Mouse (Mus musculus) hindbrain, postnatal 0 days (tissue): ENCODE measurements around the gene Trim17. TPM values are rescaled to one million over a fixed set of nuclear protein-coding genes. Genes with fewer than 3 reads are reported as not detected.
A peak's percentile ranks its signal among the peaks of the same experiment; 100 is the strongest.

Experiments used
- ATAC-seq: fragments of 200-750 bp; cut with Nextera tagmentation; 2 replicates; pipeline ENCODE4 v1.8.0; 2017; ENCODE audit warnings: mild to moderate bottlenecking, moderate TSS enrichment, moderate library complexity
- DNase-seq: peaks from one replicate; pipeline ENCODE4 v3.0.0-alpha.2; 2015; ENCODE audit warnings: low spot score
- H3K27ac ChIP-seq: fragments of 300-500 bp; sonication (generic); 2 replicates; pipeline ENCODE4 v1.5.1; 2014; ENCODE audit warnings: mild to moderate bottlenecking
- H3K27me3 ChIP-seq: fragments of 300-500 bp; sonication (generic); 2 replicates; pipeline ENCODE4 v1.6.1; 2014; ENCODE audit warnings: low read length, mixed read lengths; ENCODE audit not compliant: insufficient read depth
- H3K36me3 ChIP-seq: fragments of 300-500 bp; sonication (generic); 2 replicates; pipeline ENCODE4 v1.6.1; 2014; ENCODE audit warnings: low read length, mixed read lengths; ENCODE audit not compliant: insufficient read depth
- H3K4me1 ChIP-seq: fragments of 300-500 bp; sonication (generic); 2 replicates; pipeline ENCODE4 v1.6.1; 2014; ENCODE audit warnings: antibody characterized with exemption, low read length, mixed read lengths; ENCODE audit not compliant: insufficient read depth
- H3K4me2 ChIP-seq: fragments of 300-500 bp; sonication (generic); 2 replicates; pipeline ENCODE4 v1.6.1; 2014; ENCODE audit warnings: low read depth, mild to moderate bottlenecking, low read length, moderate library complexity, mixed read lengths
- H3K4me3 ChIP-seq: fragments of 300-500 bp; sonication (generic); 2 replicates; pipeline ENCODE4 v1.5.1; 2014; ENCODE audit warnings: low read length
- H3K9ac ChIP-seq: fragments of 300-500 bp; sonication (generic); replicated peaks from 2 replicates; pipeline ENCODE4 v1.6.1; 2014; ENCODE audit warnings: mild to moderate bottlenecking, low read length, moderate library complexity, mixed read lengths
- H3K9me3 ChIP-seq: fragments of 300-500 bp; sonication (generic); 2 replicates; pipeline ENCODE4 v1.6.1; 2016; ENCODE audit warnings: low read length, mixed read lengths
- CTCF ChIP-seq: IDR thresholded peaks from 2 replicates; pipeline ENCODE4 v1.5.1; 2016; ENCODE audit warnings: antibody characterized with exemption, control low read depth, low read depth
- WGBS: fragments of 180-500 bp; shearing (Covaris S2); extraction: QIAGEN DNeasy Blood & Tissue Kit; methylation state at CpG from one replicate; pipeline ENCODE4 v1.1.7; 2014; 5-methylcytosine and 5-hydroxymethylcytosine counted together
- polyA plus RNA-seq: library from polyadenylated mRNA; unstranded; fragments of >200 nt; fragmentation: Nextera tagmentation; extraction: Ambion mirVana; gene quantifications from 2 replicates; pipeline ENCODE4 v1.2.1, GENCODE M21; 2015
- total RNA-seq: library from RNA; depleted of rRNA; stranded (reverse); fragments of >200 nt; gene quantifications from 2 replicates; pipeline ENCODE4 v1.2.3, GENCODE M21; 2014

Gene Trim17
- total and polyA plus RNA-seq, 2 experiments from 2014 or later: 0.55 to 4.3 TPM

- WGBS: 33% methylated on average over 15 of the region's 15 CpGs
- ATAC-seq: no peak
Observed at GRCm38 (mm10) chr11:58959186-58959825, 4.8 kb downstream of the Trim17 start.

DNA sequence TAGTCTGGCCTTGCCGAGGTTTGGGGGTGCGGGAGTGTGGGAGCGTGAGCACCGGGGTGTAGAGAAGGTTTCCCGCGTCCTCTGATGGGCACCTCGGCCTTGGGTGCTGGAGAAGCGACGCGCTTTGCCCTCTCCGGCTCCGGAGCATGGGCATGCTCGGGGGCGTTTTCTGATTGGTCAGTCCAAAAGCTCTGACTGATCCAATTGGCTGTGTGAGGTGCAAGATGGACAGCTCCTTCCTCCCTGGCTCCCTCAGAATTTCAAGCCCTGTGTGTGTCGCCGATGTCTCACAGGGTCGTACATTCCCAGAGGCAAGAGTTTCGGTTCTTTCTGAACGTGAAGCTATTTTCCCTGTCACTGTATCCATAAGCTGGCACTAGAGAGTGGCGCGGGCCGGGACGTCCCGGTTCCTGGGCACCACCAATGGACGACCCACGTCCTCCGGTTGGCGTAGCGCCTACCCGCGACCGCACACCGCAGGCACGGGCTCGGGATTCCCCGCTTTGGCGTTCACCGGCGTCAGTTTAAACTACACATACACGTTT is 5.5 kb downstream of the Trim17 start:
- peak overlapping the region; percentile 48 for H3K4me3 ChIP-seq
- peak overlapping the region; percentile 77 for H3K27ac ChIP-seq
- H3K4me2 ChIP-seq: peak overlapping the region; percentile 78
- peak; percentile 57 for TF ChIP-seq CTCF
- H3K27me3 ChIP-seq: no peaks in the 10 kb centered on the region
- peak overlapping the region; percentile 57 for H3K9ac ChIP-seq
- H3K36me3 ChIP-seq: no peaks in the 10 kb centered on the region
- H3K4me1 ChIP-seq: peaks cover 17% of the 10 kb centered on the region
- no peaks in the 10 kb centered on the region for H3K9me3 ChIP-seq
- DNase-seq: peak; percentile 90
- ATAC-seq: peak; percentile 92
- WGBS: under 1% methylated on average over 40 of the region's 40 CpGs

More at GRCm38 (mm10) chr11:58959186-58959825, 4.8 kb downstream of the Trim17 start:
- DNase-seq: no peak
- no peak for TF ChIP-seq CTCF
- peak overlapping the region; percentile 78 for H3K4me2 ChIP-seq
- no peaks in the 10 kb centered on the region for H3K9me3 ChIP-seq
- peak overlapping the region; percentile 77 for H3K27ac ChIP-seq
- H3K36me3 ChIP-seq: no peaks in the 10 kb centered on the region
- peaks cover 17% of the 10 kb centered on the region for H3K4me1 ChIP-seq
- no peaks in the 10 kb centered on the region for H3K27me3 ChIP-seq
- peak overlapping the region; percentile 48 for H3K4me3 ChIP-seq
- H3K9ac ChIP-seq: peak overlapping the region; percentile 57

DNA sequence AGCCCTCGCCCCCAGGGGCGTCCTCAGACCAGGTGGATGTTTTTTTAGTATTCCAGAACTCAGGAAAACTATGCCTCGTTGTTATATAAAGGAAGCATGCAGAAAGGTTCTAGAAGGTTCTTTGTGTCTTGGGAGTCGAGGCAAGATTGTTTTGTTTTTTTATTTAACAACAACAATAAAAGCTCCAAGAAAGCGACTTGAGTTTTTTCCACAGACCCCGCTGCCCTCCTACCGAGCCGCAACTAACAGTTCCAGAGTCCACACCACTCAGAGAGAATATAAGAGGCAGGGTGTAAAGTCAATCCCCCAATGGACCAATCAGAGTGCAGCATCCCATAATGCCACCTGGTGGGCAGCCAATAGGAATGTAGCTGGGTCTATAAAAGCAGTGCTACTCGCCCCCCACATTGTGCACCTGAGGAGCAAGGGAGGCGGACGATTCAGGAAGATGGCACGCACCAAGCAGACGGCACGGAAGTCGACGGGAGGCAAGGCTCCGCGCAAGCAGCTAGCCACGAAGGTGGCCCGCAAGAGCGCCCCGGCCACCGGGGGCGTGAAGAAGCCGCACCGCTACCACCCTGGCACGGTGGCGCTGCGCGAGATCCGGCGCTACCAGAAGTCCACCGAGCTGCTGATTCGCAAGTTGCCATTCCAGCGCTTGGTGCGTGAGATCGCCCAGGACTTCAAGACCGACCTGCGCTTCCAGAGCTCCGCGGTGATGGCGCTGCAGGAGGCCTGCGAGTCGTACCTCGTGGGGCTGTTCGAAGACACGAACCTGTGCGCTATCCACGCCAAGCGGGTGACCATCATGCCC is 7.1 kb downstream of the Trim17 start:
- Histone ChIP-seq H3K4me1 (peaks cover 15% of the 10 kb centered on the region), H3K9ac (no peak overlapping the region), H3K27ac (no peak overlapping the region), H3K4me3 (no peak overlapping the region), H3K9me3 (no peaks in the 10 kb centered on the region), H3K4me2 (no peak overlapping the region), H3K27me3 (no peaks in the 10 kb centered on the region), H3K36me3 (no peaks in the 10 kb centered on the region)
- no peak for TF ChIP-seq CTCF
- no peak for ATAC-seq
- 68% methylated on average over 48 of the region's 50 CpGs for WGBS
- peak; percentile 47 for DNase-seq

GRCm38 (mm10) chr11:58963543-58963942 is 9.1 kb downstream of the Trim17 start:
- no peak overlapping the region for H3K27ac ChIP-seq
- DNase-seq (no peak), ATAC-seq (no peak)
- no peak for TF ChIP-seq CTCF
- no peaks in the 10 kb centered on the region for H3K9me3 ChIP-seq
- H3K27me3 ChIP-seq: no peaks in the 10 kb centered on the region
- H3K4me1 ChIP-seq: 0 out of 2 replicates have a peak, but pooled peaks cover 3% of the 10 kb centered on the region
- WGBS: 37% methylated on average over 17 of the region's 17 CpGs
- no peak overlapping the region for H3K4me3 ChIP-seq
- no peak overlapping the region; the same call in 1 of the 2 replicates for H3K9ac ChIP-seq
- no peaks in the 10 kb centered on the region for H3K36me3 ChIP-seq
- H3K4me2 ChIP-seq: no peak overlapping the region

- Histone ChIP-seq H3K36me3 (no peaks in the 10 kb centered on the region), H3K4me1 (0 out of 2 replicates have a peak, but pooled peaks cover 3% of the 10 kb centered on the region), H3K9me3 (no peaks in the 10 kb centered on the region), H3K9ac (no peak overlapping the region), H3K27ac (no peak overlapping the region), H3K27me3 (no peaks in the 10 kb centered on the region), H3K4me2 (no peak overlapping the region), H3K4me3 (no peak overlapping the region)
- no peak for TF ChIP-seq CTCF
- DNase-seq (no peak), ATAC-seq (no peak)
- 87% methylated on average over 7 of the region's 7 CpGs for WGBS
Observed at GRCm38 (mm10) chr11:58964216-58964615, 9.7 kb downstream of the Trim17 start.

DNA sequence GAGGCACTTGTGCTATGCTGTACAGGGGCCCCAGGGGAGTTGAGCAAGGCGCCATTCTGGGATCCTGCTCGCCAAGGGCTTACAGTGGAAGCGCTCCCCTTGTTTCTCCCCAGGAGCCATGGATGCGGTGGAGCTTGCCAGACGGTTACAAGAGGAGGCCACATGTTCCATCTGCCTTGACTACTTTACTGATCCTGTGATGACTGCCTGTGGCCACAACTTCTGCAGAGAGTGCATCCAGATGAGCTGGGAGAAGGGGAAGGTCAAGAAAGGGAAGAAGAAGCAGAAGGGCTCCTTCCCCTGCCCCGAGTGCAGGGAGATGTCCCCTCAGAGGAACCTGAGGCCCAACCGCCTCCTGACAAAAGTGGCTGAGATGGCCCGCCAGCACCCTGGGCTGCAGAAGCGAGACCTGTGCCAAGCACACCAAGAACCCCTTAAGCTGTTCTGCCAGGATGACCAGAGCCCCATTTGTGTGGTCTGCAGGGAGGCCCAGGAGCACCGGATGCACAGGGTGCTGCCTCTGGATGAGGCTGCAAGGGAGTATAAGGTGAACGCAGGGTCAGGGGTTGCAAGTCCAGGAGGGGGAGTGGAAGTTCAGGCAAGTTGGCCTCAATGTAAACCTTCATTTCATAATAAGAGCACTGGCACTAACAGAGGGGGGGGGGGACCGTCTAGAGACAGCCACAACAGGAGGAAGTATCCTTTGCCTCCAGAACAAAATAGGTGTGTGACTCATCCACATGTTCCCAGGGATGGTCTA is 10.7 kb downstream of the Trim17 start:
- WGBS: 45% methylated on average over 12 of the region's 12 CpGs
- Histone ChIP-seq H3K9me3 (no peaks in the 10 kb centered on the region), H3K4me2 (no peak overlapping the region), H3K4me1 (no peaks in the 10 kb centered on the region), H3K4me3 (no peak overlapping the region), H3K27ac (no peak overlapping the region), H3K36me3 (no peaks in the 10 kb centered on the region), H3K27me3 (no peaks in the 10 kb centered on the region), H3K9ac (no peak overlapping the region)
- ATAC-seq (no peak), DNase-seq (no peak)
- no peak for TF ChIP-seq CTCF
